Mouse (Mus musculus): ENCODE measurements around the gene Slc9a4.
"Not testable (repeated sequence)": the region's sequence is repeated elsewhere in the genome, so short reads cannot be mapped to it uniquely, and the experiment has no call there.

The Slc9a4 gene
- long read RNA-seq, experiment 1 = 0 reads
- long read RNA-seq, experiment 2 = 0 reads

DNA sequence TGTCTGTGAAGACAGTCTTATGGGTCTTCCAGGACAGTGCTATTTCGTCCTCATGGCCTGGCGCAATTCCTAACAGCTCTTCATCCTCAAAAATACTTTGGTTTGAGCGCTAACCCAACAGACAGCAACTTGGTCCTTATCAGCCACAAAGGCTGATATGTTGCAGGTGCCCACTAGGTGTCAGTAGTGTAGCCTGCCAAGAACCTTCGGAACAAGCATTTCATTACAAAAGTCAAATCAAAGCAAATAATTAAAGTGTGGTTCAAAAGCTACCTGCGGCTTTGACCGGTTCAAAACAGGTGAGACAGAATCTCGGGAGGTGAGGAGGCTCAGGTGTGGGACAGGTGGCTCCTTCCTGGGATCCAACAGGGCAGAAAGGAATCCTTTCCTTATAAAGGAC, at the start of gene Slc9a4:
Gene Slc9a4 (plus strand): TSS at position 298 of the 400 bp plus-strand sequence.
- intact Hi-C loops (cut with DNase I) = loop anchor here (2.0 kb wide), 2 partner anchors 79 to 189 kb away; no protein-coding TSS in a partner anchor

- intact Hi-C loops (cut with DNase I) = no loop called here
Observed at GRCm38 (mm10) chr1:40537577-40537976, 42.3 kb upstream of the Slc9a4 start.

GRCm38 (mm10) chr1:40544650-40545049, 35.2 kb upstream of the Slc9a4 start:
- intact Hi-C loops (cut with DNase I) = loop anchor here (5.0 kb wide), 1 partner anchor 427 kb away; no protein-coding TSS in a partner anchor

DNA sequence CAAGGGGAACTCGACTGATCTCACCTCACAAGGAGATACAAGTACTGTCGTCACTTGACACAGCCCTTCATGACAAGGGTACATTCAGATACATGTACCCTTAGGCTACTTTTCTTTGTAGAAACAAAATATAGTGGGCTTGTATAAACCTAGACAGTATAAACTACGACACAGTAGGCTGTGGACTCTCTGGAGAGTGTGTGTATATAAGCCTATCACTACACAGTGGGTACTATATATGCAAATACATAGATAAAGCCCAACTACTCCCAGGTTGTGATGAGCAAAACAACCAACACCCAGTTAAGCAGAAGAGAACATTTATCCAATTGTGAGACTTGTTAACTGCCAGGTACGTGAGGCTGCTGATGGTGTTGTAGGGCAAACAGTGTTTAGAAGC, 33.2 kb upstream of the Slc9a4 start:
- intact Hi-C loops (cut with DNase I) = no loop called here

DNA sequence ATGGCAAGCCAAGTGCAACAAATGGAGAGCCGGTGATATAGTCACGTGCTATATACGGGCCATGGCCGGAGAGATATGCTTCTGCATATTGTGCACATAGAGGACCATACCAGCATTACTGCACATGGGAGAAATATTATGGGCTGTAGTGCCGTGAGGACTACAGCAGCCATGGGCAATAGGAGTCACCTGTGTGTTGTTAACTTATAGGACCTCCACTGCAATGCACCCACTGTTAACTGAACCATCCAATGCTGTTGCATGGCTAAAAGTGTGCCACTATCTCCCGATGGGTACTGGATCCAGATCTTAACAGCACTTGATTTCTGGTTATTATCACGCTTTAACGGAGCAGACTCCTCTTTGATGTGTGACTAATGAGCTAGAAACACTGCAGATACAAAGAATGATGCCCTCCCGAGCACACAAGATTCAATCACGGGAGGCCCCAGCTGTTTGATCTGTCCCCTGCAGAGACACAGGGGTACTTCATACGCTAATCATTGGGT, 32.8 kb upstream of the Slc9a4 start:
- intact Hi-C loops (cut with DNase I) = no loop called here

DNA sequence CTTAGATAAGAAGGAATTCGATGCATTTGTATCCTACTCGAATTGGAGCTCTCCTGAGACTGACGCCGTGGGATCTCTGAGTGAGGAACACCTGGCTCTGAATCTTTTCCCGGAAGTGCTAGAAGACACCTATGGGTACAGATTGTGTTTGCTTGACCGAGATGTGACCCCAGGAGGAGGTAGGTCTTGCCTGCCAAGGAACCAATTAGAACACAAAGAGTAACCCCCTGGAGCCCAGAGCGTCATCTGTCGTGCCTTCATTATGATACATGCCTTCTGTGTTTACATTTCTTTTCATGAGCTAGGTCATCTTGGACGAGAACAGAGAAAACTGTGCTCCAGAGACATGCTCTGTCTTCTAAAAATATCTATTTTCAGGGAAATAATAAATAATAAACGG, 32.1 kb upstream of the Slc9a4 start:
- intact Hi-C loops (cut with DNase I) = no loop called here

DNA sequence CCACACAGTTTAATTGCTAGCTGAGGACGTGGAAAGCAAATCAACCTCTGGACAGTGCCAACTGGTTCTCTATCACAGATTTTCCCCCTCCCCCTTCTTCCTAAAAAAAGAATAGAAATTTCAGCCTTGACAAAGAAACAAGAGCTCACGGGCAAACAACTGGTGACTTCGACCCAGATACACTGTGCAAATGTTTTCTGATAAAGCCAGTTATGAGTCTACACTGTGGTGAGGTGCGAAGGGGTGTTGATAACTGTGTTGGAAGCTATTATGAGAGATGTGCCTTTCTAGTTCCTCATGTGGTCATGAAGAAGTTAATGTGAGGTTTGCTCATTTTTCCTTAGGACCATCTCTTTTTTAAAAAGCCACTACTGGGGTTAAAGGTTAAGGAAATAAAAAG, 10.5 kb upstream of the Slc9a4 start:
- intact Hi-C loops (cut with DNase I) = no loop called here

DNA sequence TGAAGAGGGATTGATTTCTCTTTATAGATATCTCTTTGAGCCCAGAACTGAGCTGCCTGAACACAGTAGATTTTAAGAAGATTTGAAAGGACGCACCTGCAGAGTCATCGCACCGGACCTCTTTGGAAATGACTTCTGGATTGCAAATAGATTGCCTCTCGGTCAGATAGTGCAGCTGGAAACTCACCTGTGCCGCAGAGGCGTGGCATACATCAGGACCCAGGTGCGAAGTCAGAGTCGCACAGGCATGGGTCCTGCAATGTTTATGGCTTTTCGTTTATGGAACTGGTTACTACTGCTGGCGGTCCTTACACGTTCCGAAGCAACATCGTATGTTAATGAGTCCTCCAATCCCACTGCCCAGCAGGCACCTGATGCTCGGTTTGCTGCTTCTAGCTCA, 388 bp downstream of the Slc9a4 start:
- intact Hi-C loops (cut with DNase I) = loop anchor here (2.0 kb wide), 1 partner anchor 79 kb away; no protein-coding TSS in a partner anchor

GRCm38 (mm10) chr1:40586776-40587175, 6.9 kb downstream of the Slc9a4 start:
- intact Hi-C loops (cut with DNase I) = no loop called here

- intact Hi-C loops (cut with DNase I) = no loop called here
Observed at GRCm38 (mm10) chr1:40590931-40591330, 11.1 kb downstream of the Slc9a4 start.

DNA sequence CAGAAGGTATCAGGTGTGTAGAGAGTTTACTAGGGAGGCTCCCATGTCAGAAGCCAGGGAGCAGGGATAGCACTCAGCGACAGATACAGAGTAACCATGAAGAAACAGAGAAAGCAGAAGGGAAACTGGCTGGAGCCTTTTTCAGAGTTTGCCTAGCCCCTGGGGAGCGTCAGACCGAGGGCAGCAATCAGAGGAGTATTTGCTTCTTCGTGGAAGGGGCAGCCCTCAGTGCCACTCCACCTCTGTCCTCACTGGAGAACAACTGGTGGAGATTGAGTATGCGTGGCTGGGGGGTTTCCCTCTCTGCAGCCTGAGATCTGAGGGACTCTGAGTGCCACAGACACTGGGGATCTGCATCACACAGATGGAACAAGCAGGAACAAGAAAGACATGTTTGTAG, 17.9 kb downstream of the Slc9a4 start:
- intact Hi-C loops (cut with DNase I) = no loop called here

- intact Hi-C loops (cut with DNase I) = not testable (repeated sequence)
Observed at GRCm38 (mm10) chr1:40599661-40600060, 19.8 kb downstream of the Slc9a4 start.

- intact Hi-C loops (cut with DNase I) = no loop called here
Observed at GRCm38 (mm10) chr1:40600394-40601327, 20.8 kb downstream of the Slc9a4 start.

DNA sequence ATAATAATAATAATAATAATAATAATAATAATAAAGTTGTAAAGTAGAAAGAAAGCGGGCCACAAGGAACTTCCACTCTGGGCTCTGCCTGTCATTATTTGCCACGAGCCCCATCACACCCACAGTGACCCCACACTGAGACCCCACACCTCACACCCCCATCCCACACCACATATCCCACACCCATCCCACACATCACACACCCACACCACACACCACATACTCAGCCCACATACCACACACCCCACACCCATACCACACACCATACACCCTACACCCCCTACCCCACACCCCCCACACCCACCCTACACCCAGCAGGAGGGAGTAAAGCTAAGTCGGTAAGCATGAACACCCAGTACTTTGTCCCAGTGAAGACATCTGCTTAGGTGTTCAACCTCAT, 21.6 kb downstream of the Slc9a4 start:
- intact Hi-C loops (cut with DNase I) = no loop called here

- intact Hi-C loops (cut with DNase I) = no loop called here
Observed at GRCm38 (mm10) chr1:40613219-40613618, 33.3 kb downstream of the Slc9a4 start.

DNA sequence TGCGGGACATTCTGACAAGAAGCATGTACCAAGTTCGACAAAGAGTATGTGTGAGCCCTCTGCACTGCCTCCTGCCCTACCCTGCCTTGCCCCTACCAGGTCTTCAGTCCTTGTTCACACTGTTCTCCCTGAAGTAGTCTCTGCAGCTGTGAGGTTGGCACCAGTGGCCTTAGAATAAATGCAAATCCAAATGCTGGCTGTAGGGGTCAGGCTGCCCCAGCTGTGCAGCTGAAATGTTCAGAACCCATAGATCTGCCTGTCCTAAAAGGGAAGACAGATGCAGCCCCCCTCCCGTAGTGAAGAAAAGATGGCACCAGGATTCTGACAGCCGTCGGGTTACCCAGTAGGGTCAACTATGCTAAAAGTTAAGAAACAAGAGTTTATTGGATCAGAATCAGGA, 39.2 kb downstream of the Slc9a4 start:
- intact Hi-C loops (cut with DNase I) = no loop called here

DNA sequence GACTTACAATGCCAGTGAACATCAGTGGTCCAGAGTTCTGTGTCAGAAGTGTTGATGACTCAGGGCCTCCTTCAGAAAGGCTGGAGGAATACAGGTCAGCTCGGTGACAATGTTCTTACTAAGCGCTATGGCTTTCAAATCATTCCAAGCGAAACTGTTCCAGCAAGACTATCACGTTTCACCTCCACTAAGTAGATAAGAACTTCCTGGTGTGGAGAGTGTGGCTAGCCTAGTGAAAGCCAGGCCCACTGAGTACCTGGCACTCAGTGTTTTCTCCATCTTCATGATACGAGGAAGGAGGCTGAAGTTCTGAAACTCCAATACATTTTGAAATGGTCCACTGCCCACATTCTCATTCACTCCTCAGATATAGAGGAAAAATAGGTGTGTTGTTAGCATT, 40.0 kb downstream of the Slc9a4 start:
- intact Hi-C loops (cut with DNase I) = no loop called here

DNA sequence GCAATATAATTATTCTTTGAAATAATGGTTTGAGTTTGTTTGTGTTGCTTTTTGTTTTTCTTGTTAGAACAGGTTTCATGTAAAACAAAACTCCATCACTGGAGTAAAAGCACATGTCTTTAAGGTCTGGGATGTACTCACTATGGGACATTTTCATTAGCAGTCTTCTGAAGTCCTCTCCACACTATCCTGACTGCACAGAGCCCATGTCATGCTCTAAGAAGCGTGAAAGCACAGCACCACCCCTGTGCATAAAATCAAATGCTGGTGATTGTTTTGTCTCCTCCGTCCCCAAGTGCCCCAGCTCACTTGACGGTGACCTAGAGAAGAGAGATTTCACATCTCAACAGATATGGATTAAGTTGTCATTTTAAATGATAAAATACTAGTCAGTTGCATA, 45.1 kb downstream of the Slc9a4 start:
- intact Hi-C loops (cut with DNase I) = no loop called here

DNA sequence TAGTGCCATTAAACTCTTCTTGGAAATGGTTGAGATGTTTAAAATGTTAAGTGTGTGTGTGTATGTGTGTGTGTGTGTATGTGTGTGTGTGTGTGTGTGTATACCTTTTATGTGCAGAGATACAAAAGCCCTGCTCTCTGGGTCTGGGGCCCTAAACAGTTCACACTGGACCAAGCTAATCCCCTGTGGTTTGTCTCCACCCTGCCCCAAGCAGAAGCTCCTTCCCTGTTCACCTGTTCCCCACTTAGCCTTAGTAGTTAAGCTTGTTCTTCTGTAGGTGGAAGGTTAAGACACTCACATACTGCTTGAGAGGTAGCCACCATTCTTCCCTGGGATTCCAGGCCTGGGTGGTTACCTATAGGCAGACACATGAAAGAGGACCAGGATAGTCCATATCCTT, 47.1 kb downstream of the Slc9a4 start:
- intact Hi-C loops (cut with DNase I) = no loop called here

GRCm38 (mm10) chr1:40628443-40628842, 48.6 kb downstream of the Slc9a4 start:
- intact Hi-C loops (cut with DNase I) = no loop called here

DNA sequence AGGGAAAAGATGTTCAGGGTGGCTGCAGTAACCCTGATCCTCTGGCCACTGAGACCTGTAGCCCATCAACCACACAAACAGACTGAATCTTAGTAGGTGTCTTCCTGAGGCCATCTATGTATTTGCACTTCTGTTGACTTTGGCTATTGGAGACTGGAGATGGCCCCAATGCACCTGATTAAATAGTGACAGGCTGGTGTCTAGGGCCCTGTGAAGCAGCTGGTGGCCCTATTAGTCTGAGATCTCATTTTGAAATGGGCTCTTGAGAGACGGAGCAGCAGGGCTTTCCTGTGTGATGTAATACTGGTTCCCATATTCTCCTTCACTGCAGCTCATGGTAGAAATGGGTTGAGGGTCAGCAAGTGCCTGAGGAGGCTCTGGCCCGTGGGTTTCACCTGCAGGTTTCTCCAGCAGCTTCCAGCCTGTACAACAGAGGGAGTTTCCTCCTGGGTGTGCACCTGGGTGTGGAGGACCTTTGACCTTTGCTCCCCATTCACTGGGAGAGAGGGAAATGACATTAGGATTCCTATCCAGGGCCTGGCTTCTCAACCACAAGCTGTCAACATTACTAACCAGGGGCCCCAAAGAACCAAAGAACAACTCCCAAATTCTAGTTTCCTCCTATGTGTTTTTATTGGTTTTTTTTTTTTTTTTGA, 52.7 kb downstream of the Slc9a4 start:
- intact Hi-C loops (cut with DNase I) = no loop called here

DNA sequence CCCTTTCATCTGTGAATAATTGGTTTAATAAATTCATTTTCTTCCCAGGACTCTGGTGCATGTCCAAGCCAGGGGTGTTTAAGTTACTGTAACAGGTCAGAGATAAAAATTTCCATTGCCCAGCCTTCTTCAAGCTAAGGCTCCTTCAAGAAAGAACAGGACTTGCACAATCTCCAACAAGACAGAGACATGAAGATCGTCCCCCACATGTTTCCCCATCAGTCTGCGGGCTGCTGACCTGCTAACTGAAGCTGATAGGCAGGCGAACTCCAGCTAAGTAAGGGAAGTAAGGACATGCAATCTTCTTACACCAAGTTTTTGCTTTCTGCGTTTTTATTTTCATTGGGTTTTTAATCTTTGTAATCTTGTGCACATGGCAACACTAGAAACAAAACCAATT, 54.7 kb downstream of the Slc9a4 start:
- intact Hi-C loops (cut with DNase I) = no loop called here

Data from adrenal gland (tissue).